Mouse (Mus musculus) forebrain, embryonic 12.5 days (tissue): ENCODE data around the gene Rasgef1b. TPM values are rescaled to one million over a fixed set of nuclear protein-coding genes. Genes with fewer than 3 reads are reported as not detected.

Experiments used
- ATAC-seq: fragments of 200-750 bp; cut with Nextera tagmentation; 2 replicates; pipeline ENCODE4 v1.8.0; 2017; ENCODE audit warnings: moderate TSS enrichment; ENCODE audit not compliant: low FRiP score
- H3K27ac ChIP-seq: fragments of 300-500 bp; sonication (generic); 2 replicates; pipeline ENCODE4 v1.5.1; 2016; ENCODE audit warnings: mild to moderate bottlenecking
- H3K27me3 ChIP-seq: fragments of 300-500 bp; sonication (generic); 2 replicates; pipeline ENCODE4 v1.6.1; 2016; ENCODE audit warnings: mild to moderate bottlenecking
- H3K36me3 ChIP-seq: fragments of 300-500 bp; sonication (generic); replicated peaks from 2 replicates; pipeline ENCODE4 v1.6.1; 2016; ENCODE audit warnings: mild to moderate bottlenecking
- H3K4me1 ChIP-seq: fragments of 300-500 bp; sonication (generic); 2 replicates; pipeline ENCODE4 v1.6.1; 2016
- H3K4me2 ChIP-seq: fragments of 300-500 bp; sonication (generic); 2 replicates; pipeline ENCODE4 v1.6.1; 2016; ENCODE audit warnings: mild to moderate bottlenecking, moderate library complexity
- H3K4me3 ChIP-seq: fragments of 300-500 bp; sonication (generic); replicated peaks from 2 replicates; pipeline ENCODE4 v1.5.1; 2016; ENCODE audit warnings: mild to moderate bottlenecking
- H3K9ac ChIP-seq: fragments of 300-500 bp; sonication (generic); 2 replicates; pipeline ENCODE4 v1.6.1; 2016; ENCODE audit warnings: mild to moderate bottlenecking
- H3K9me3 ChIP-seq: fragments of 300-500 bp; sonication (generic); 2 replicates; pipeline ENCODE4 v1.6.1; 2016
- WGBS: fragments of 180-500 bp; shearing (Covaris S2); methylation state at CpG from one replicate; pipeline ENCODE4 v1.1.7; 2016; 5-methylcytosine and 5-hydroxymethylcytosine counted together
- polyA plus RNA-seq: library from polyadenylated mRNA; unstranded; fragments of >200 nt; fragmentation: Nextera tagmentation; extraction: Ambion mirVana; gene quantifications from 2 replicates; pipeline ENCODE4 v1.2.1, GENCODE M21; 2016

Gene Rasgef1b
- polyA plus RNA-seq, 1 experiment from 2014 or later, result 36.6 TPM

GRCm38 (mm10) chr5:99252203-99253135 lies 476.4 kb downstream of the Rasgef1b start:
- ATAC-seq, result peak; percentile 95
- Histone ChIP-seq H3K4me3 (peak overlapping the region; percentile 73), H3K4me1 (peaks cover 30% of the 10 kb centered on the region), H3K36me3 (no peaks in the 10 kb centered on the region), H3K4me2 (peak overlapping the region; percentile 86), H3K9me3 (no peaks in the 10 kb centered on the region), H3K27ac (peak overlapping the region; percentile 74), H3K9ac (peak overlapping the region; percentile 77), H3K27me3 (peaks cover 17% of the 10 kb centered on the region; the same call in 1 of the 2 replicates)
- WGBS, result under 1% methylated on average over 74 of the region's 78 CpGs

GRCm38 (mm10) chr5:99251379-99252202 lies 477.3 kb downstream of the Rasgef1b start:
- Histone ChIP-seq H3K4me3 (peak overlapping the region; percentile 73), H3K4me1 (peaks cover 38% of the 10 kb centered on the region), H3K27ac (peak overlapping the region; percentile 58), H3K36me3 (no peaks in the 10 kb centered on the region), H3K9ac (peak overlapping the region; percentile 77), H3K9me3 (no peaks in the 10 kb centered on the region), H3K4me2 (peak overlapping the region; percentile 86), H3K27me3 (peaks cover 16% of the 10 kb centered on the region; the same call in 1 of the 2 replicates)
- 3% methylated on average over 34 of the region's 34 CpGs for WGBS
- 0 out of 2 replicates have a peak, but pooled peaks have one; percentile 36 for ATAC-seq

- peaks cover 45% of the 10 kb centered on the region for H3K4me1 ChIP-seq
- no peak for ATAC-seq
- H3K36me3 ChIP-seq, result no peaks in the 10 kb centered on the region
- no peaks in the 10 kb centered on the region for H3K9me3 ChIP-seq
- peaks cover 16% of the 10 kb centered on the region; the same call in 1 of the 2 replicates for H3K27me3 ChIP-seq
- peak overlapping the region; percentile 58 for H3K27ac ChIP-seq
- H3K4me2 ChIP-seq, result peak overlapping the region; percentile 86
- H3K4me3 ChIP-seq, result peak overlapping the region; percentile 73
- H3K9ac ChIP-seq, result peak overlapping the region; percentile 77
- 26% methylated on average over 5 of the region's 5 CpGs for WGBS
Measured at GRCm38 (mm10) chr5:99250820-99251219, 478.0 kb downstream of the Rasgef1b start.

- Histone ChIP-seq H3K27ac (peak overlapping the region; percentile 21; the same call in 1 of the 2 replicates), H3K36me3 (no peaks in the 10 kb centered on the region), H3K9ac (no peak overlapping the region), H3K4me1 (peaks cover 50% of the 10 kb centered on the region), H3K9me3 (no peaks in the 10 kb centered on the region), H3K4me2 (peak overlapping the region; percentile 31), H3K27me3 (peaks cover 12% of the 10 kb centered on the region; the same call in 1 of the 2 replicates), H3K4me3 (no peak overlapping the region)
- under 1% methylated on average over 7 of the region's 7 CpGs for WGBS
- peak; percentile 45 for ATAC-seq
Measured at GRCm38 (mm10) chr5:99248501-99248900, 480.4 kb downstream of the Rasgef1b start.

- H3K27me3 ChIP-seq, result peaks cover 12% of the 10 kb centered on the region; the same call in 1 of the 2 replicates
- no peaks in the 10 kb centered on the region for H3K9me3 ChIP-seq
- H3K9ac ChIP-seq, result no peak overlapping the region
- H3K36me3 ChIP-seq, result no peaks in the 10 kb centered on the region
- H3K4me3 ChIP-seq, result no peak overlapping the region
- H3K27ac ChIP-seq, result no peak overlapping the region
- ATAC-seq, result no peak
- 86% methylated on average over 6 of the region's 6 CpGs for WGBS
- H3K4me1 ChIP-seq, result peaks cover 51% of the 10 kb centered on the region
- H3K4me2 ChIP-seq, result no peak overlapping the region
Measured at GRCm38 (mm10) chr5:99247915-99248314, 480.9 kb downstream of the Rasgef1b start.

GRCm38 (mm10) chr5:99247441-99247840 lies 481.4 kb downstream of the Rasgef1b start:
- peak overlapping the region; percentile 22; the same call in 1 of the 2 replicates for H3K4me2 ChIP-seq
- H3K9me3 ChIP-seq, result no peaks in the 10 kb centered on the region
- no peak overlapping the region for H3K9ac ChIP-seq
- ATAC-seq, result no peak
- H3K36me3 ChIP-seq, result no peaks in the 10 kb centered on the region; the same call in 1 of the 2 replicates
- peaks cover 51% of the 10 kb centered on the region for H3K4me1 ChIP-seq
- peaks cover 12% of the 10 kb centered on the region; the same call in 1 of the 2 replicates for H3K27me3 ChIP-seq
- H3K27ac ChIP-seq, result no peak overlapping the region
- WGBS, result 74% methylated on average over 7 of the region's 7 CpGs
- no peak overlapping the region for H3K4me3 ChIP-seq

- H3K27ac ChIP-seq, result no peak overlapping the region
Measured at GRCm38 (mm10) chr5:99246972-99247371, 481.9 kb downstream of the Rasgef1b start.

GRCm38 (mm10) chr5:99241988-99242740 lies 486.7 kb downstream of the Rasgef1b start:
- no peaks in the 10 kb centered on the region for H3K9me3 ChIP-seq
- peaks cover 27% of the 10 kb centered on the region for H3K36me3 ChIP-seq
- 87% methylated on average over 11 of the region's 11 CpGs for WGBS
- no peak overlapping the region for H3K27ac ChIP-seq
- no peaks in the 10 kb centered on the region for H3K27me3 ChIP-seq
- no peak overlapping the region for H3K4me3 ChIP-seq
- ATAC-seq, result no peak
- H3K9ac ChIP-seq, result no peak overlapping the region
- H3K4me1 ChIP-seq, result peaks cover 18% of the 10 kb centered on the region
- no peak overlapping the region for H3K4me2 ChIP-seq

More at GRCm38 (mm10) chr5:99246972-99247371, 481.9 kb downstream of the Rasgef1b start:
- Histone ChIP-seq H3K9me3 (no peaks in the 10 kb centered on the region), H3K27me3 (peaks cover 12% of the 10 kb centered on the region; the same call in 1 of the 2 replicates), H3K4me3 (no peak overlapping the region), H3K36me3 (no peaks in the 10 kb centered on the region; the same call in none of the 2 replicates), H3K9ac (no peak overlapping the region), H3K4me2 (peak overlapping the region; percentile 22; the same call in 1 of the 2 replicates), H3K4me1 (peaks cover 50% of the 10 kb centered on the region)
- 34% methylated on average over 6 of the region's 6 CpGs for WGBS
- ATAC-seq, result no peak

- peaks cover 32% of the 10 kb centered on the region for H3K36me3 ChIP-seq
Measured at GRCm38 (mm10) chr5:99240501-99240900, 488.4 kb downstream of the Rasgef1b start.

GRCm38 (mm10) chr5:99239677-99240076 lies 489.2 kb downstream of the Rasgef1b start:
- peaks cover 32% of the 10 kb centered on the region for H3K36me3 ChIP-seq
- no peak overlapping the region for H3K4me3 ChIP-seq
- H3K4me1 ChIP-seq, result 0 out of 2 replicates have a peak, but pooled peaks cover 5% of the 10 kb centered on the region
- H3K27me3 ChIP-seq, result no peaks in the 10 kb centered on the region
- 89% methylated on average over 9 of the region's 9 CpGs for WGBS
- H3K9ac ChIP-seq, result no peak overlapping the region
- H3K4me2 ChIP-seq, result no peak overlapping the region
- ATAC-seq, result no peak
- H3K9me3 ChIP-seq, result no peaks in the 10 kb centered on the region
- no peak overlapping the region for H3K27ac ChIP-seq

More at GRCm38 (mm10) chr5:99240501-99240900, 488.4 kb downstream of the Rasgef1b start:
- ATAC-seq, result no peak
- Histone ChIP-seq H3K4me3 (no peak overlapping the region), H3K27ac (no peak overlapping the region), H3K9ac (no peak overlapping the region), H3K4me2 (no peak overlapping the region), H3K9me3 (no peaks in the 10 kb centered on the region), H3K4me1 (0 out of 2 replicates have a peak, but pooled peaks cover 5% of the 10 kb centered on the region), H3K27me3 (no peaks in the 10 kb centered on the region)
- 97% methylated on average over 6 of the region's 6 CpGs for WGBS

- Histone ChIP-seq H3K9ac (no peak overlapping the region), H3K36me3 (peaks cover 46% of the 10 kb centered on the region), H3K27me3 (no peaks in the 10 kb centered on the region), H3K4me3 (no peak overlapping the region), H3K4me2 (no peak overlapping the region), H3K4me1 (no peaks in the 10 kb centered on the region), H3K27ac (no peak overlapping the region), H3K9me3 (no peaks in the 10 kb centered on the region)
- WGBS, result 92% methylated on average over 4 of the region's 4 CpGs
- no peak for ATAC-seq
Measured at GRCm38 (mm10) chr5:99238150-99238549, 490.7 kb downstream of the Rasgef1b start.
